Mouse (Mus musculus) frontal cortex, adult 2 months (tissue): Measurements from ENCODE around the gene Clasp1. TPM values are rescaled to one million over a fixed set of nuclear protein-coding genes. Genes with fewer than 3 reads are reported as not detected.

Source experiments
- DNase-seq, 2 experiments: peaks; one replicate each; pipeline ENCODE4 v3.0.0; 2022; ENCODE audit warnings: low spot score in 1 of 2; ENCODE audit errors: extremely low spot score in 1 of 2
- polyA plus RNA-seq: library from polyadenylated mRNA; depleted of rRNA; stranded (reverse); fragments of >200 nt; gene quantifications from 2 replicates; pipeline ENCODE4 v1.2.3, GENCODE M21; 2012; rRNA removed

Clasp1 gene
- 68.3 and 68.8 TPM in 2 replicates for polyA plus RNA-seq

DNA sequence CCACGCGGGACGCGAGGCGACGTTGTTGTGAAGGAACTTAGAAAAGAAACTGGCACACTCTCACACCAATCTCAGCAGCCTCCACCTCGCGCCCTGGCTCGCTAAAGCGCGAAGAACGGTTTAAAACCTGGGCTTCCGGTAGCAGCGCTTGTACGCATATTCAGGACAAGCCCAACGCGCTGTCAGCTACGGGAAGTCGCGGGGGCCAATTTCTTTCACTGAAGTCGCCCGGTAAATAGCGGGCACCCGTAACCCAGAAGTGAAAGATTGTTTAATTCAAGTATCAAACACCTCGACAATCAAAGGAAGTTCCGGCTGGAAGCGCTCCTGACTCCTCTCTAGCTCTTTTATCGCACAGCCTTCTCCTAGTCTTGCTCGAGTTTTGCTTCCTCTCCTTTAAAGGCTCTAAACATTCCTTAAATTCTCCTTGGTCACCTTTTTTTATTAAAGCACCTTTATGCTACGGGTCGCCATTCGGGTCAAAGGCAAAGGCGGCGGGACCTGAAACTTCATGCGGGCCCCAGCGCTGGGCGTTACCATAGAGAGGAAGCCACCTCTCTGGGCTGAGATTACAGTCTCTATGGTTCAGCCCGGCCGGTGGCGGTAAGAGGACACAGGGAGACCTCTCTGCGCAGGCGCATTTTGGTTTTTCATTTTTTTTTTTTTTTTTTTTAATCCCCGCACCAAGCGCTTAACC lies at the start of gene Clasp1:
TSS of gene Clasp1 (plus strand) at position 302 of the 697 bp plus-strand sequence.
- DNase-seq, result peak; percentile 92 to 97

- no peak for DNase-seq
Observed at GRCm38 (mm10) chr1:118343649-118344435, 45.0 kb upstream of the Clasp1 start.

DNA sequence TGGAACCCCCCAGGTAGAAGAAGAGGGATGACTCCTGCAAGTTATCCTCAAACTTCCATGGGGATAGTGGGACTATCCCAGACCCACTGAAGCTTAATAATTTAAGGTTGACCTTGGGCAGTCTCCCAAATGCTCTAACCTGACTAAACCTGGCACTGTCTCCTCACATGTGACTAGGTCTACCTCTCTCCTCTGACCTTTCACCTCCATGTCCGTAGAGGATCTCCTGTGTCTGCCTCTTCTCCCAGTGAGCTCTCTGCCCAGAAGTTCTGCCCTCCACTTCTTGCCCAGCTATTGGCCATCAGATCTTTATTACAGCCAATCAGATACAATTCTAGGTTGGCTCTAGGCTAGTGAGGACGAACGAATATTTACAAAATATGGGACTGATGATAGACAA lies 38.9 kb upstream of the Clasp1 start:
- DNase-seq, result no peak

DNA sequence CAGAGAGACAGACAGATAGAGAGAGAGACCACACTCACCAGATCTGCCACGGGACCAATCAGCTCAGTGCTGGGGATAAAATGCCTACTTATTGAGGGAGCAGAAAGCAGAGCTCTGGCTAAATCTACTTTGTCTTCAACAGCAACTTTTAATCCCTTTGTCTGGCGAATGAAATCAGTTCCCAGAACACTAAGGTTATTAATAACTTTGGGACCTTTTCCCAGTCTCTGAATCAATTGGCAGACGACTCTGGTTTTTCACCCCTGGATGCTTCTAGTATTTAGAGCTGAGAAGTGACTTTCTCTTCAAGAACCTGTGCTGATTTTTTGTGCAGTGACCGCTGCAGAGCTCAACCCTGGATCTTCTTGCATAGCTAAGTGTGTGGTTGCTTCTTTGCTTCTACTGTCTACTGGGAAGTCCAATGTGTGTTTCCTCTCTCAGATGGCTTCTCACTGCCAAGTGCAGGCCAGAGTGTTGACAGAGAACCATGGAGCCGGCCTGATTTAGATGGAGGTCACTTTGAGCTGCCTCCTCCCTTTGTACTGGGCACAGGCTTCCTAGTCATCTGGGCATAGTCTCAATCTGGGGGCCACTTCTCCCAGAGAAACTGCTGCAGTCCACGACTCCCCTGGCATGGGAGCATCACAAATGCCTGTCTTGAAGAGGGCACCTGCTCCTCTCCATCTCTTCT lies 29.6 kb upstream of the Clasp1 start:
- DNase-seq, result peak in 1 of 2 experiments; percentile 22

DNA sequence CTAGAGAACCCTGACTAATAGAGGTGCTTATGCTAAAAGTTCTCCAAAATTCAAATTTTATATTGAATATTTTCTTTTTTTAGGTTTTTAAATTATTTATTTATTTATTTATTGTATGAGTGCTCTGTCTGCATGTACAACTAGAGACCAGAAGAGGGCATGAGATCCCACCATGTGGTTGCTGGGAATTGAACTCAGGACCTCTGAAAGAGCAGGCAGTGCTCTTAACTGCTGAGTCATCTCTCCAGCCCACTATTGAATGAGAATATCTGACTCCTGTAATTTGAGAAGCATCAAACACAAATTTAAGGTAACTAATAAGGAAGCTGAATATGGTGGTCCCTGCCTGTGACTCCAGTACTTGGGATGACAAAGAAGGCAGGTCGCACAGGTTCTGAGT lies 20.9 kb upstream of the Clasp1 start:
- DNase-seq, result peak in 1 of 2 experiments; percentile 12

GRCm38 (mm10) chr1:118368721-118369461 lies 20.0 kb upstream of the Clasp1 start:
- DNase-seq, result no peak

- no peak for DNase-seq
Observed at GRCm38 (mm10) chr1:118377784-118378183, 11.1 kb upstream of the Clasp1 start.

- DNase-seq, result no peak
Observed at GRCm38 (mm10) chr1:118380105-118380786, 8.6 kb upstream of the Clasp1 start.

- DNase-seq, result peak; percentile 37 to 78
Observed at GRCm38 (mm10) chr1:118388127-118388756, 616 bp upstream of the Clasp1 start.

GRCm38 (mm10) chr1:118389454-118390265 lies 802 bp downstream of the Clasp1 start:
- peak; percentile 20 to 41 for DNase-seq

GRCm38 (mm10) chr1:118390266-118390660 lies 1.4 kb downstream of the Clasp1 start:
- DNase-seq, result no peak

- no peak for DNase-seq
Observed at GRCm38 (mm10) chr1:118390871-118391387, 2.1 kb downstream of the Clasp1 start.

- no peak for DNase-seq
Observed at GRCm38 (mm10) chr1:118392246-118392645, 3.4 kb downstream of the Clasp1 start.

DNA sequence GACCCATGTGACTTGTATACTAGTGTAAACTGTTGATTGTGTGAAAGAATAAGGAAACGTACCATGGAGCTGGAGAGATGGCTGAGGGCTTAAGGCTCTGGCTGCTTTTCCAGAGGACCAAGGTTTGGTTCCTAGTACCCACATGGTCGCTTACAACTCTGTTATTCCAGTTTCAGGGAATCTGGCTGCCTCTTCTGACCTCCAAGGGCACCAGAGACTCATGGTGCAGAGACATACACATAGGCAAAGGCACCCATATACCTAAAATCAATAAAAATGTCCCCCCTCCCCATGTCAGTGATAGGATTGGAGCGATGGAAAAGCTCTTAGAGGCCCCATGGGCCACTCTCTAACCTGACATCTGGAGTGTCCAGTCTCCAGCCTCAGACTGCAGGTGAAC lies 5.1 kb downstream of the Clasp1 start:
- DNase-seq, result no peak

- no peak for DNase-seq
Observed at GRCm38 (mm10) chr1:118397866-118398265, 9.0 kb downstream of the Clasp1 start.

DNA sequence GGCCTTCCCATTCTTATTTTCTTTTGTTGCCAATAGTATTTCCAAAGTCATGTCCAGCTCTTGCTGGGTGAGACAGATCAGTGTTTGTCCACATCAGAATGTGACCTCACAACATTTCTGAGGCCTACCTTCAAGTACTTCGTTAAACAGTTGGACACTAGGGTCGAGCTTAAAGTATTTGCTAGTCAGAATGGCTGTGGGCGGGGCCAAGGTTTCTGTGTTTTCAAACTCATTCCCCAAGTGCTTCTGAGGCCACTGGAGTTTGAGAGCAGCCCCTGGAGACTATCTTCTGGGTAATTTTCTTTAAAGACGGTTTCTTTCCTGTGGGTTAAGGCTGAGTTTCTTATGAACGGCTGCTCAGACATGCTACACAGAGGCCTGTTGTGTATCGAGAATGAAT lies 9.7 kb downstream of the Clasp1 start:
- no peak for DNase-seq

DNA sequence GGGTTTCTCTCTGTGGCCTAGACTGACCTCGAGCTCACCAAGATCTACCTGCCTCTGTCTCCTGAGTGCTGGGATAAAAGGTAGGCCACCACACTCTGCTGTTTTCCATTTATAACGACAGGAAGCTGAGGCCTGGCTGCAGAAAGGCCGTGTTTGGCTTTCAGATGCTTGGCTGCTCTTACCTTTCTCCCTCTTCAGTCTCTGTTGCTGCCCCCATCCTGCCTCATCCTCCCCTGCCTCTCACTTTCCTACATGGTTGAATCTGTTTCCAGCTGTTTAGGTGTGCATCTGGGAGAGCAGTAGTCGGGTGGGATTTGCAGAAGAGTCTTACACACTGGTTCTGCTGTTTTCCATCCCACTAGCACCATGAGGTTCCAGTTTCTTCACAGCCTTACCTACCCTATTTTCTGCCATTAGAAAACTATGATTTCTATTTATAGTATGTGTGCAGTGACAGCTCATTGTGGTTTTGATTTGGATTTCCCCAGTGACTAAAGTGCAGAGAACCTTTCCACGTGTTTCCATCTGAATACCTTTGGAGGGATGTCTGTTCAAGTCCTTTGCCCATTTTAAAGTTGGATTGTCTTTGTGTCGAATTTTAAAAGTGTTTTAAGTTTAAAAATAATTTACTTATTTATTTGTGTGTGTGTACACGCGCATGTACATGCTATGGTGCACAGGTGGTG lies 10.9 kb downstream of the Clasp1 start:
- no peak for DNase-seq

DNA sequence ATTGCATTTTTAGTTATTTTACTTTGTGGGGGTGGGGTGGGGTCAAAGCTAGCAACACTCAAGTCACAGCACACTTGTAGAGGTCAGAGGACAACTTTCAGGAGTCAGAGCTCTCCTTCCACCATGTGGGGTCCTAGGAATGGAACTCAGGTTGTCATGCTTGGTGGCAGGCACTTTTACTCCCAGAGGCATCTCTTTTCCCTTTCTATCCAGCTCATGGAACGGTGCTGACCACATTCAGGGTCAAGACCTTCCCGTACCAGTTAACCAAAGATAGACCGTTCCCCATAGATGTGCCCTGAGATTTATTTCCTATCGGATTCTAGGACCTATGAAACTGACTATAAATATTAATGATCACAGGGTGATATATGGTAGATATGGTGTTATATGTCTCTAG lies 13.1 kb downstream of the Clasp1 start:
- no peak for DNase-seq
